ENCODE assay signal across 8 mouse cellular contexts in the genomic region with DNA sequence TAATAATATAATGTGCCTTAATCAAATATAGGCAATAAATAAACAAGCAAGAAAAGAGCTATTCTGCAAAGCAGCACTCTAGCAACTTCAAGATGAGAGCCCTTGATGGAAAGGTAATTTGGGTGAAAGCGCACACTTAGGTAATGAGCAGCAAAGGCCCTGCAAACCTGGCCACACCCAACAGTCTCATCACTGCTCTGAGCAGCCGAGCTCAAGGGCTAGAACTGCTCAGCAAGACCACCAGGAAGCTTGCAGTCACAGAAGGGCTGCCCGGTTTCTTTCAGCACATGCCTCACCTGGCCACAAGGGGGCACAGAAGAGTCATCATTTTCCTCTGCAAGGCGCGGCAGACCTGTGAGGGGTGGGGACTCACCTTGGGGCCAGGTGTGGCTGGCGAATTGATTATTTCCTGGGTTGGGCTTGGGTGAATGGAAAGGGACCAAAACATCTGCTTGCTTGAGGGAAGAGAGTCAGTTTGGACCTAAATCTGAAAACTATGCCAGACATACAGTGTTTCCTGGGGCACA.
DNase-seq lines count a peak whose midpoint lies in the region; ATAC-seq and TF ChIP-seq lines count a peak whose summit lies in the region.

No protein-coding gene starts in this region.

- no peak for DNase-seq in heart, postnatal 0 days (ENCODE audit: low spot score)
- no peak for DNase-seq in heart, adult 11 months
- DNase-seq in urinary bladder, adult 2 months (ENCODE audit: low spot score): peak; percentile 25
- DNase-seq in urinary bladder, postnatal 10 days (ENCODE audit: low spot score): no peak
- no peak for DNase-seq in gastrocnemius, postnatal 25 days
- DNase-seq in gastrocnemius, adult 8-10 months (ENCODE audit: low spot score in 2 of 2): no peak

- no peak overlapping the region for H3K4me3 ChIP-seq in heart, postnatal 0 days (ENCODE audit: low read depth, low read length)
- H3K4me3 ChIP-seq in embryonic fibroblast, embryonic 13.5 days (ENCODE audit: insufficient read depth, low read length): no peak overlapping the region
- no peak overlapping the region for H3K4me3 ChIP-seq in neural tube, embryonic 15.5 days (replicated peaks)

- peak; percentile 50 for TF ChIP-seq CTCF in heart, postnatal 0 days (IDR thresholded peaks at IDR 0.05; ENCODE audit: low read depth)
- TF ChIP-seq CTCF in embryonic fibroblast, embryonic 13.5 days (IDR thresholded peaks at IDR 0.05; ENCODE audit: borderline replicate concordance, insufficient read depth, low read length): peak; percentile 35; the same call in 1 of the 2 replicates

- no peak for TF ChIP-seq EP300 in heart, postnatal 0 days (IDR thresholded peaks at IDR 0.05; ENCODE audit: low read depth)

- no peak for TF ChIP-seq POLR2A in embryonic fibroblast, embryonic 13.5 days (IDR thresholded peaks at IDR 0.05; ENCODE audit: low read depth, low read length)

- WGBS in heart, postnatal 0 days: 17% methylated on average over 6 of the region's 6 CpGs
- 21% methylated on average over 6 of the region's 6 CpGs for WGBS in neural tube, embryonic 15.5 days

- no peak overlapping the region for H3K9ac ChIP-seq in heart, postnatal 0 days (replicated peaks; ENCODE audit: low read depth, low read length)
- H3K9ac ChIP-seq in neural tube, embryonic 15.5 days (replicated peaks): no peak overlapping the region

- no peaks in the 10 kb centered on the region for H3K36me3 ChIP-seq in heart, postnatal 0 days (replicated peaks; ENCODE audit: control insufficient read depth, insufficient read depth, low read length)
- H3K36me3 ChIP-seq in neural tube, embryonic 15.5 days: no peaks in the 10 kb centered on the region

- 0 out of 2 replicates have a peak, but pooled peaks cover 5% of the 10 kb centered on the region for H3K27me3 ChIP-seq in heart, postnatal 0 days (ENCODE audit: control insufficient read depth, insufficient read depth, low read length)
- no peaks in the 10 kb centered on the region for H3K27me3 ChIP-seq in neural tube, embryonic 15.5 days (replicated peaks)

- H3K4me2 ChIP-seq in heart, postnatal 0 days (ENCODE audit: low read depth, low read length): no peak overlapping the region
- H3K4me2 ChIP-seq in neural tube, embryonic 15.5 days: no peak overlapping the region

- H3K4me1 ChIP-seq in heart, postnatal 0 days (ENCODE audit: control insufficient read depth, insufficient read depth): no peaks in the 10 kb centered on the region
- no peaks in the 10 kb centered on the region for H3K4me1 ChIP-seq in embryonic fibroblast, embryonic 13.5 days (ENCODE audit: control insufficient read depth, insufficient read depth, low read length)
- peaks cover 22% of the 10 kb centered on the region; the same call in 1 of the 2 replicates for H3K4me1 ChIP-seq in neural tube, embryonic 15.5 days

- ATAC-seq in heart, postnatal 0 days (ENCODE audit: insufficient read depth, low read depth): no peak
- ATAC-seq in neural tube, embryonic 15.5 days (ENCODE audit: low FRiP score): peak; percentile 28

- no peaks in the 10 kb centered on the region for H3K9me3 ChIP-seq in heart, postnatal 0 days (replicated peaks; ENCODE audit: control insufficient read depth, low read length)
- H3K9me3 ChIP-seq in neural tube, embryonic 15.5 days (replicated peaks): no peaks in the 10 kb centered on the region

- no peak overlapping the region for H3K27ac ChIP-seq in heart, postnatal 0 days (ENCODE audit: low read depth)
- H3K27ac ChIP-seq in embryonic fibroblast, embryonic 13.5 days (ENCODE audit: insufficient read depth, low read length): no peak overlapping the region
- H3K27ac ChIP-seq in neural tube, embryonic 15.5 days (replicated peaks): no peak overlapping the region
